Mouse (Mus musculus) brain, embryonic 14.5 days (tissue): ENCODE measurements around the gene Gng7. TPM values are rescaled to one million over a fixed set of nuclear protein-coding genes. Genes with fewer than 3 reads are reported as not detected.
A peak's percentile ranks its signal among the peaks of the same experiment; 100 is the strongest.

Experiments used
- DNase-seq: peaks from one replicate; pipeline ENCODE4 v3.0.0-alpha.2; 2011; ENCODE audit warnings: low read depth
- CTCF ChIP-seq: fragments of 200-500 bp; IDR thresholded peaks from 2 replicates; pipeline ENCODE4 v1.5.1; 2012; ENCODE audit warnings: inconsistent platforms, mild to moderate bottlenecking, moderate library complexity, borderline replicate concordance; ENCODE audit not compliant: insufficient read depth, insufficient read length; ENCODE audit errors: extremely low read depth
- POLR2A ChIP-seq: fragments of 200-500 bp; IDR thresholded peaks from 2 replicates; pipeline ENCODE4 v1.6.1; 2012; ENCODE audit warnings: mild to moderate bottlenecking, inconsistent platforms, borderline replicate concordance; ENCODE audit not compliant: poor library complexity, insufficient read depth, insufficient read length, severe bottlenecking; ENCODE audit errors: extremely low read depth
- polyA plus RNA-seq: library from polyadenylated mRNA; depleted of rRNA; stranded (reverse); fragments of >200 nt; gene quantifications from 2 replicates; pipeline ENCODE4 v1.2.3, GENCODE M21; 2012

Gng7 gene
- polyA plus RNA-seq, 1 experiment: 13.3 TPM

DNA sequence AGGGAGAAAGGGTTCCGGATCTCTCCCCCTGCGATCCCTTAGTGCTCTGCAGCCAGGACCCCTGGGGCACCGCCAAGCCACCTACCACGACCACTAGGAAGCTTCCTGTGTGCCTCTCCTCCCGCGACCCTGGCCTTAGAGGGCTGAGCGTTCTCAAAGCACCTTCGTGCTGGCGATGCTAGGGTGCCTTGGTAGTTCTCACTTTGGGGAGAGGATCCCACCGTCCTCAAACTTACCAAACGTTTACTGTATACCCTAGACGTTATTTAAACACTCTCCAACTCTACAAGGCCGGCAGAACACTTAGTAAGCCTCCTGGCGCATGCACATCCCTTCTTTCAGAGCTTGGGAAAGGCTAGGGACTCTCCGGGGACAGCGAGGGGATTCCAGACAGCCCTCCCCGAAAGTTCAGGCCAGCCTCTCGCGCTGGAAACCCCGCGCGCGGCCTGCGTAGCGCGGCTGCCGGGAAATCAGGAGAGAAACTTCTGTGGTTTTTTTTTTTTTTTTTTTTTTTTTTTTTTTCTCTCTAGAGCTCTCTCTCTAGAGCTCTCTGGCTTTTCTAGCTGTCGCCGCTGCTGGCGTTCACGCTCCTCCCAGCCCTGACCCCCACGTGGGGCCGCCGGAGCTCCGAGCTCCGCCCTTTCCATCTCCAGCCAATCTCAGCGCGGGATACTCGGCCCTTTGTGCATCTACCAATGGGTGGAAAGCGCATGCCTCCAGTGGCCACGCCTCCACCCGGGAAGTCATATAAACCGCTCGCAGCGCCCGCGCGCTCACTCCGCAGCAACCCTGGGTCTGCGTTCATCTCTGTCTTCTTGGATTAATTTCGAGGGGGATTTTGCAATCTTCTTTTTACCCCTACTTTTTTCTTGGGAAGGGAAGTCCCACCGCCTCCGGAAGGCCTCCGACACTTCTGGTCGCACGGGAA is 85.2 kb downstream of the Gng7 start, which contains the start of gene Gadd45b:
Gadd45b (plus strand) TSS at position 775 of the 928 bp plus-strand sequence.
- TF ChIP-seq POLR2A (peak; percentile 92; the same call in 1 of the 2 replicates), CTCF (no peak)
- peak; percentile 99 for DNase-seq

DNA sequence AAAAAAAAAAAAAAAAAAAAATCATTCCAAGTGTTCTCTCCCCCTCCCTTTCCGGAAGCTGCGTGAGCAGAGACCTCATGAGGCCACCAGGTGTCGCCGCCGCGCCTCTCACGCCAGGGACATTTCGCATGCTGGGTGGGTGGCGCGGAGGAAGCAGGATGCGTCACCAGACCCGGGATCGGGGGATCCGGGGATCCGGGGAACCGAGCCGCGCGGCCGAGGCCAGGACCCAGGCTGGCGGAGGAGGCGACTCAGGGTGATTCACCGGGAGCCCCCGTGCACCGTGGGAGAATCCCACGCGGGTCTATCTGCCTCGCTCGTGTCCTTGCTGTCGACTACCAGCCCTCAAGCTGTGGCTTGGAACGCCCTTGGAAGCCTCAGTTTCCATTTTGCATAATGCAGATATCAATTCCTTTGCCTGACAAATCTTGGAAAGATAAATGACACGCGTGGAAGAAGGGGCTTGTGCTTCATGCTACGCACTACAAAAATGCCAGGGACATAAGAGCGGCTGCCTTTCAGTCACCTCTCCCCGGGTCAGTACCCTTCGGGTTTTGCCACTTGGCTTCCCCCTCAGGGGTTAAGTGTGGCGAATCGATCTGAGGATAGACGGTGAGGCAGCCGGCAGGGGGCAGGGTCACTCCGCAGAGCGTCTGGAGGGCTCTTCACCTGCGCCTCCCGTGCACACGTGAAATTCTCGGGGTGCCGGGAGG is 86.0 kb downstream of the Gng7 start:
- TF ChIP-seq CTCF (peak; percentile 91), POLR2A (no peak)
- peak; percentile 95 for DNase-seq

DNA sequence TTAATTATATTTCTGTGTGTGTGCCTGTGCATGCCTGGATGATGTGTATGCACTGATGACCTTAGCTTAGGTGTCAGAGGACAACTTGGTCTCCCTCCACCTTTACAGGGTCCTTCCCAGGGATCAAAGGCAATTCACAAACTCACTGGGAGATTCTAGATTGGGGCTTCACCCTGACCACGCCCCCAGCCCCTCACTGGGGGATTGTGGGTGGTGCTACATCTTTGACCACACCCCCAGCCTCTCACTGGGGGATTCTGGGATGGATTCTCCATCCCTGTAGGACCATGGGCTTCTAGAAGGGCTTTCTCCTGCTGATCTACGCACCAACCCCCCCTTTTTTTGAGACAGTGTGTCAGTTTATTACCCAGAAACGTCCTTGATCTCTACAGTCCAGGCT is 89.3 kb downstream of the Gng7 start:
- DNase-seq: no peak

DNA sequence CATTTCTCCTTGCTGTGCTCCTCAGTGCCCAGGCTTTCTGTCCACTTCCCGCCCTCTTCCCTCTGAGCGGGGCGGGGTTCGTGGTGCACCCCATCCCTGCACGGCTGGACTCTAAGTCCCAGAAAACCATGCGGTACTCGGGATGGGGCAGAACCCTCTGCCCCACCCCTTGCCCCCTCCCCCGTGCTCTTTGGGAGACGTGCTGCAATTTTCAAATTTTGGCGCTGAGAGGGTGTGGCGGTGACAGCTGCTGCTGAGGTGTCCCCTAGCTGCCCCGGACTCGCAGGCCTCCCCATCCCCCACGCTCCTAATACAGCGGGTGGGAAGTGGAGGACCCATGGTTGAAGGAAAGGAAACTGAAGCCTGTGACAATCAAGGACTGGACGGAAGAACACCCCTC is 92.8 kb downstream of the Gng7 start:
- TF ChIP-seq POLR2A: no peak
- TF ChIP-seq CTCF: no peak

More for the DNA sequence above, 89.3 kb downstream of the Gng7 start:
- TF ChIP-seq CTCF (no peak), POLR2A (no peak)

DNA sequence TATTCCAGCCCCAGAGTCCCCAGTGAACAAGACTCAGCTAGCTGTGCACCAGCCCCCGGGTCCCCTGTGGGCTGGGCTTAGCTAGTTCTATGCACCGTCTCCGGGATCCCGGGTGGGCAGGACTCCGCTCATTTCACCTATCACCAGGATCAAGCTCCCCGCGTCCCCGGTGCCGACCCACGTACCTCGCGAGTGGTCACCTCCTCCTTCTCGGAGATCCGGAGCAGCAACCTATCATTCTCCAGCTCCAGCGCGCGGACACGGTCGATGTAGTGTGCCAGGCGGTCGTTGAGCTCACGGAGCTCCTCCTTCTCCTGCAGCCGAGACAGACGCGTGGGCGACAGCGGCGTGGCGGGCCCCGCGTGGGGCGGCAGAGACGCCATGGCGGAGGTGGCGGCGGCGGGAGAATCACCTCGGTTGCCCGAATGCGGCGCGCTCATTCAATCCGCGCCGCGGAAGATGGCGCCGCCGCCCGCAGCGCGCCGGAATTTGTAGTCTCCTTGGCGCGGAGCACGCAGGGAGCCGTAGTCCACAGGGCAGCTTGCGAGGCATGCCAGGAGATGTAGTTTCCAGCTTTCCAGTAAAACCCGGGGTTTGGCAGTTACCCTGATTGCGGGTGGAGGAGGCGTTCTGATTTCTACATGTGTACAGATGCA is 96.8 kb downstream of the Gng7 start, which contains the start of gene Lmnb2:
Lmnb2 (minus strand) TSS at position 467 of the 656 bp plus-strand sequence.
- peak; percentile 73 for TF ChIP-seq POLR2A
- no peak for TF ChIP-seq CTCF
- peak; percentile 93 for DNase-seq

More for the DNA sequence above, 92.8 kb downstream of the Gng7 start:
- DNase-seq: peak; percentile 49

DNA sequence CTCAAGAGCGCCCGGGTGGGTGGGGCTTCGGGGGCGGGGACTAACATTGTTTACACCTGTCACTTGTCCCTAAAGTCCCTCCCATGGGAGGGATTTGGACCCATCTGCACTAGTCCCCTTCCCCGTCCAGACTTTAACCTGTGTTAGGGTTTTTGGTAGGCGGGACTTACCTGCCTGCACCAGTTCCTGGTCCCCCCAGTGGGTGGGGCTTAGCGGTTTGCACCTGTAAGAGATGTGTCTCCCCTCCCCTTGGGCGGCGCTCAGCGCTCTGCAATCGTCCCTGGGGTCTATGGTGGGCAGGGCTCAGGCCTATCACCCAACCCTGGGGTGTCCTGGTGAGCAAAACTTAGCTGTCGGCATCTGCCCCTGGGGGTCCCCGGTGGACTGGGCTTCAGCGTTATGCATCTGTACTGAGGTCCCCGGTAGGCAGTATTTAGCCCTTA is 97.4 kb downstream of the Gng7 start:
- peak; percentile 19 for DNase-seq
- TF ChIP-seq POLR2A: no peak
- no peak for TF ChIP-seq CTCF

DNA sequence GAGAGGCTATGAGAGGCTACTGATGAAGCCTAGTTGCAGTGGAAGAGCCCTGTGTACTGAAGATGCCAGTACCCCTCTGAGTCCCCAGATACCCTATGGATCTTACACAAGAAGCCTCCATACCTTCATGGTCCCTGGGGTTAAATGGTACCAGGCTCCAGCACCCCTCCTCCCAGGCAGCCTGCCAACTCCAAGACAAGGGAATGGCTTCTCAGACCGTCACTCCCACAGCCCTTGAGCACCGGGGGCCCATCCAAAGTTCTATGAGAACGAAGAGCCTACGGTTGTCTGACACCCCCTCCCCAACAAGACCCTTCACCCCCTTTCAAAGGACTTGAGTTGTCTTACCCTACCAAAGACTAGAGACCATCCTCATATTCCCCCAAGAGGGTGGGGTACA is 99.0 kb downstream of the Gng7 start:
- TF ChIP-seq POLR2A: no peak
- no peak for TF ChIP-seq CTCF
- no peak for DNase-seq

DNA sequence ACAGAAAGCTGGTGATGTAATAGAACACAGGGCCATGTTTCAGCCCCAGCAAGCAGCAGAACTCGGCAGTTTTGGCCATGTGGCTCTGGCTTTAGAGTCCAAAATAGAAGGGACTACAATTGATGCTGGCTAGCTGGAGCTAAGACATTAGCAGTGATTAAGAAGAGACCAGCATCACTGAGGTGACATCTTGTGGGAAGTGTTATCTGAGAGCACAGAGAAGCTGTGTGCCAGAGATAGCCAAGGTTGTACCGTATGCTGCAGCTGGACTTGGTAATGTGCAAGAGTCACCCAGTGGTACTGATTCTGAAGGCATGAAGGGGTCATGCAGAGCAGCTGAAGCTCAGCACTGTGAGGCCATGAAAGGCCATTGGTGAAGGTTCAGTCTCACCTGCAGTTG is 99.5 kb downstream of the Gng7 start:
- TF ChIP-seq CTCF (no peak), POLR2A (no peak)
- no peak for DNase-seq

DNA sequence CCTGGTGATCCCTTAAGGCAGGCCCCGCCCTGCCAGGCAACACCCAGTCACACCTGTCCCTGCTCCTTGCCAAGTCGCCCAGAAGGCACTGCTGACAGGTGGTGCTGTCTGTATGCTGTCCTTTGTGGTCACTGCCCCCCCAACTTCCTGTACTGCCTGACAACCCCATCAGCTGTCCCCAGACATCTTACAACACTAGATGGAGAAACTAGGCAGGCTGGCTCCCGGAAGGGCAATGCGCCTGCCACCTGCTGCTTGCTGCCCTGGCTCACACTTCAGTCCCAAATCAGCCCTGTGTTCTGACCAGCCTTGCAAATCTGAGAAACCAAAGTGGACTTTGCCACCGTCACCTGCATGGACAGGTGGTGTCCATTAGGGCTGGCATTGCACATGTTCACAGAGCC is 100.5 kb downstream of the Gng7 start:
- no peak for DNase-seq
- TF ChIP-seq CTCF: no peak
- TF ChIP-seq POLR2A: no peak

DNA sequence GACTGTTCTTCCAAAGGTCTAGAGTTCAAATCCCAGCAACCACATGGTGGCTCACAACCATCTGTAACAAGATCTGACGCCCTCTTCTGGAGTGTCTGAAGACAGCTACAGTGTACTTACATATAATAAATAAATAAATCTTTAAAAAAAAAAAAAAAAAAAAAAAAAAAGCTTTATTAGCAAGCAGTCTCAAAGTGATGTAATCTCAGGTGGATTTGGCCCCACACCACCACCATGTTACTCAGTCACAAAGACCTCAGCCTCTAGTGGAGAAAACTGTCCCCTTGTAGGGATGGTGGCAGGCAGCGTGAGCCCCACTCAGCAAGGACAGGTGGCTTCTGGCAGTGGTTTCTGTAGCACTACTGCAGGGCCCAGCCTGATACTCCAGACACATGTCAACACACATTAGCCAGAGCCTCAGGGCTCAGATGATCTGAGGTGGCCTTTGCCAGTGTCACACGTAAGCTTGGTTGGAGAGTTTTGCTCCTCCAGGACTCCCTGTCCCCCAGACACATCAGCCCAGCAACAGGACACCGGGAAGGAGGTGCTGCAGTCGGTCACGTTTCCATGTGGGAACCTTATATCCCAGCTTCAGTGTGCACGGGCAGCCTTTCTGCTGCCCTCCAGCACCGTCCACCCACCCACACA is 101.3 kb downstream of the Gng7 start:
- DNase-seq: no peak
- no peak for TF ChIP-seq CTCF
- TF ChIP-seq POLR2A: no peak
